Mouse (Mus musculus) CD4-positive, CD25-positive, alpha-beta regulatory T cell, adult 4 months (primary cell): ENCODE measurements around the gene Disp1. TPM values are rescaled to one million over a fixed set of nuclear protein-coding genes. Genes with fewer than 3 reads are reported as not detected.
A peak's percentile ranks its signal among the peaks of the same experiment; 100 is the strongest.

Experiments used
- ATAC-seq: one replicate; pipeline ENCODE4 v1.8.0; 2017
- polyA plus RNA-seq, 2 experiments: library from polyadenylated mRNA; unstranded; fragments of 100-300 nt; shearing (Covaris generic); gene quantifications; one replicate each; pipeline ENCODE4 v1.2.1; 2017

Gene Disp1
- polyA plus RNA-seq, 2 experiments from 2014 or later = 10.5 to 12.7 TPM

- ATAC-seq = no peak
These were observed 61.1 kb downstream of the Disp1 start for GRCm38 (mm10) chr1:183160188-183160587.

- no peak for ATAC-seq
These were observed 62.1 kb downstream of the Disp1 start for GRCm38 (mm10) chr1:183159183-183159582.

GRCm38 (mm10) chr1:183155600-183155999 lies 65.7 kb downstream of the Disp1 start:
- ATAC-seq = no peak

GRCm38 (mm10) chr1:183154296-183155204 lies 66.8 kb downstream of the Disp1 start:
- ATAC-seq = peak; percentile 48

GRCm38 (mm10) chr1:183153354-183153753 lies 68.0 kb downstream of the Disp1 start:
- ATAC-seq = no peak

GRCm38 (mm10) chr1:183151510-183152319 lies 69.6 kb downstream of the Disp1 start:
- ATAC-seq = no peak

- no peak for ATAC-seq
These were observed 70.9 kb downstream of the Disp1 start for GRCm38 (mm10) chr1:183150379-183150840.

GRCm38 (mm10) chr1:183149571-183150105 lies 71.7 kb downstream of the Disp1 start:
- no peak for ATAC-seq

GRCm38 (mm10) chr1:183147438-183147841 lies 73.9 kb downstream of the Disp1 start:
- peak; percentile 49 for ATAC-seq

- no peak for ATAC-seq
These were observed 74.5 kb downstream of the Disp1 start for GRCm38 (mm10) chr1:183146795-183147194.

GRCm38 (mm10) chr1:183146102-183146735 lies 75.1 kb downstream of the Disp1 start:
- ATAC-seq = no peak

GRCm38 (mm10) chr1:183144602-183145205 lies 76.6 kb downstream of the Disp1 start:
- peak; percentile 68 for ATAC-seq

GRCm38 (mm10) chr1:183143246-183143645 lies 78.1 kb downstream of the Disp1 start:
- ATAC-seq = no peak

GRCm38 (mm10) chr1:183142566-183142965 lies 78.8 kb downstream of the Disp1 start:
- ATAC-seq = no peak

- ATAC-seq = peak; percentile 44
These were observed 80.0 kb downstream of the Disp1 start for GRCm38 (mm10) chr1:183141329-183141728.

GRCm38 (mm10) chr1:183140511-183141268 lies 80.6 kb downstream of the Disp1 start:
- no peak for ATAC-seq

GRCm38 (mm10) chr1:183138088-183138487 lies 83.2 kb downstream of the Disp1 start:
- no peak for ATAC-seq

- peak; percentile 88 for ATAC-seq
These were observed 86.9 kb downstream of the Disp1 start for GRCm38 (mm10) chr1:183134427-183134826.

- ATAC-seq = no peak
These were observed 87.9 kb downstream of the Disp1 start for GRCm38 (mm10) chr1:183133440-183133839.

GRCm38 (mm10) chr1:183127246-183127645 lies 94.1 kb downstream of the Disp1 start:
- ATAC-seq = no peak

GRCm38 (mm10) chr1:183123725-183124124 lies 97.6 kb downstream of the Disp1 start:
- no peak for ATAC-seq
